Mouse (Mus musculus): ENCODE data around the gene Ripor3. TPM values are rescaled to one million over a fixed set of nuclear protein-coding genes. Genes with fewer than 3 reads are reported as not detected.
A peak's percentile ranks its signal among the peaks of the same experiment; 100 is the strongest.

The Ripor3 gene
- polyA plus RNA-seq, 1 experiment from 2014 or later = 0.71 TPM

DNA sequence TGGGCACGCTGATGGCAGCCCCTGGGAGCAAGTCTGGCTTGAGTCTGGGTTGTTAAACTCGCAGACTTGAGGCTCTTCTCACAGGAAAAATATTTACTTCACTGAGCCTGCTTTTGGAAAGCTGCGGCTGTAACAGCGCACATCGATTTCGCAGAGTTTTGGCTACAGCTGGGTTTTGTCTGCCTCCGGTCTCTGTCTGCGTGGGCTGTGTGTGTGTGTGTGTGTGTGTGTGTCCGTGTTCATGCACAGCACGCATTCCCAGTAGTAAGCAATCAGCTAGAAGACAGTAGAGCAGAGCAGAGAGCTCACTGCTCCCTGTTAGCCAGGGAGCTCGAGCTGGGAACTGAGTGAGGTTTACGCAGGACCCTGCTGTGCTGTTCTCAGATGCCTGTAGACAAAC, 14.8 kb upstream of the Ripor3 start:
- DNase-seq (ENCODE audit: low spot score) = no peak
- Histone ChIP-seq H3K27me3 (ENCODE audit: insufficient read depth, poor library complexity, severe bottlenecking) (no peaks in the 10 kb centered on the region), H3K36me3 (no peaks in the 10 kb centered on the region), H3K9me3 (peaks cover 6% of the 10 kb centered on the region; the same call in 1 of the 2 replicates), H3K4me1 (replicated peaks) (peaks cover 8% of the 10 kb centered on the region; the same call in 1 of the 2 replicates), H3K27ac (no peak overlapping the region), H3K4me3 (no peak overlapping the region)
- 65% methylated on average over 12 of the region's 12 CpGs for WGBS

DNA sequence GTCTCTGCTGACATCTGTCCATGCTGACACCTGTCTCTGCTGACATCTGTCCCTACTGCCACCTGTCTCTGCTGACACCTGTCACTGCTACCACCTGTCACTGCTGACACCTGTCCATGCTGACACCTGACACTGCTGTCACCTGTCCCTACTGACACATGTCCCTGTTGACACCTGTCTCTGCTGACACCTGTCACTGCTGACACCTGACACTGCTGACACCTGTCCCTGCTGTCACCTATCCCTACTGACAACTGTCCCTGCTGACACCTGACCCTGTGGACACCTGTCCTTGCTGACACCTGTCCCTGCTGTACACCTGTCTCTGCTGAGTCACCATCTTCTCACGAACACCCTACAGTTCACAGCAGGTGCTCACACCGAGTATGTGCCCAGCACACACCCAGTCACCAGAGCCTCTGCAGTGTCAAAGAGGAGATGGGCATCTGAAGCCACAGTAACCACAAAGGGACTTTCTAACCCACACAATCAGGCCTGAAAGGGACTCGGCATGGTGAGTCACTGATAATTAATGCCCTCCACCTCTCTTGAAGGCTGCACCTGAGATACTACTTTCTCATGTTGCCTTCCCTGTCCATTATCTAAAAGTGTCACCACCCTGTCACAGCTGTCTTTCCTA, 13.5 kb upstream of the Ripor3 start:
- DNase-seq (ENCODE audit: low spot score) = no peak
- 0 out of 2 replicates have a peak, but pooled peaks cover 3% of the 10 kb centered on the region for H3K4me1 ChIP-seq (replicated peaks)
- no peaks in the 10 kb centered on the region for H3K27me3 ChIP-seq (ENCODE audit: insufficient read depth, poor library complexity, severe bottlenecking)
- no peak overlapping the region for H3K27ac ChIP-seq
- no peak overlapping the region for H3K4me3 ChIP-seq
- peaks cover 5% of the 10 kb centered on the region; the same call in 1 of the 2 replicates for H3K9me3 ChIP-seq
- no peaks in the 10 kb centered on the region for H3K36me3 ChIP-seq
- 72% methylated on average over 3 of the region's 3 CpGs for WGBS

DNA sequence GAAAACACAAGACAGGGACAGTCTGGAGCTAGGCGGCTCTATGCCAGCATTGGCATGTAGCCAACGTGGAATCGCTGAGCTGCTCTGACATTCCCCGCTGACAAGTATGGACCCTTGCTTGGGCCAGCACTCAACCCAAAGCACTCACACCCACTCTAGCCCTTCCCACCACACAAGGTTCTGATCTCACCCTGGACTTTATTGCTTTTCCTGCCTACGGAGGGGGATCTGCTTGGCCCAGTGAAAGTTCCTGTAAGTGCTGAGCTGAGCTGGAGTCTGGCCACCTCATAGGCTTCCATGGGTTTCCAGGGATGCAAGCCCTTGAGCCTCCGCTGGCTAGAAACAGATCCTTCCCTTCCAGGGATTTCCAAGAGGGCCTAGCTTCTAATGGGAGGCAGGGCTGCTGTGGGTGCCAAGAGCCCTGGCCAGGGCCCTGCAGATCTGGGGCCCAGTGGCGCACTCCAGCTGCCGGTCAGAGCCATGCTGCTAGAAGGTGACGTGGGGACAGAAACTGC, 8.8 kb upstream of the Ripor3 start:
- no peak for DNase-seq (ENCODE audit: low spot score)
- Histone ChIP-seq H3K9me3 (no peaks in the 10 kb centered on the region), H3K27ac (no peak overlapping the region), H3K27me3 (ENCODE audit: insufficient read depth, poor library complexity, severe bottlenecking) (no peaks in the 10 kb centered on the region), H3K4me1 (replicated peaks) (peaks cover 7% of the 10 kb centered on the region), H3K4me3 (no peak overlapping the region), H3K36me3 (no peaks in the 10 kb centered on the region)
- WGBS = 90% methylated on average over 9 of the region's 9 CpGs

DNA sequence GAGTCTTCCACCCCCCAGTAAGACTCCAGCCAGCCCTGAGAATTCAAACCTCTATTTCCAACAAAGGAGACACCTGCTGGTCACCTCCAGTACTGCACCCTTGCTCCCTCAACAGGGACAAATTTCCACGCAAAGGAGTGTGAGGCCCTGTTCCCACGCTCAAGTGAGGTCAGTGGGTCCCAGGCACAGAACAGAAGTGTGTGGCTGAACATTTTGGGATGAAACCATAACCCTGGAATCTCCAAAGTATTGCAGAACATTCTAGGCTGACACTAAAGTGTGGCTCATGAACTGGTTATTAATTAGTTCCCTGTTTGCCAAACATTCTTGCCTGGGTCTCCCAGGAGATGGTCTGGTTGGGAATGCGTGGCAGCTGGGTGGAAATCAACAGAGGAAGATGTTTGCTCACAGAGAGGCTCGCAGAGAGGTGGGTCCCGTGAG, 6.6 kb upstream of the Ripor3 start:
- Histone ChIP-seq H3K4me3 (no peak overlapping the region), H3K4me1 (replicated peaks) (peaks cover 7% of the 10 kb centered on the region), H3K27me3 (ENCODE audit: insufficient read depth, poor library complexity, severe bottlenecking) (no peaks in the 10 kb centered on the region), H3K27ac (peak overlapping the region; percentile 9; the same call in 1 of the 2 replicates), H3K36me3 (no peaks in the 10 kb centered on the region), H3K9me3 (no peaks in the 10 kb centered on the region)
- peak; percentile 66 for DNase-seq (ENCODE audit: low spot score)
- 25% methylated on average over 5 of the region's 5 CpGs for WGBS

DNA sequence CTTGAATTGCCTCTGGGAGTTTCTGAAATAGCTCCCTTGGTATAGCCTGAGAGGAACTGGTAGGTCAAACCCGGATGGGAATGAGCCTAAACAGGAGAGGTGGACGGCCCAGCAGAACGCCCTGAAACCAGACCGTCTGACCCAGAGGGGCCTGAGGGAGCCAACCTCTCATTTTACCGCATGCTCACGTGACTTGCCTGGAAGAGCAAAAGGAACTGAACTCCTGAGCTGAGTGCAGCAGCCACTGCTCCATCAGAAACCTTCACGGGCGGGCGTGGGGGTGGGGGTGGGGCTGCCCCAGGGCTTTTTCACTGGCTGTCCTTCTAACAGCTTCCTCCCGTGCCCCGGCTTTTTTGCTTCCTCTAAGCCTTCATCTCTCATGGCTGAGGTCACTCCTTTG, 475 bp upstream of the Ripor3 start:
- Histone ChIP-seq H3K27me3 (ENCODE audit: insufficient read depth, poor library complexity, severe bottlenecking) (no peaks in the 10 kb centered on the region), H3K9me3 (no peaks in the 10 kb centered on the region), H3K36me3 (no peaks in the 10 kb centered on the region), H3K4me1 (replicated peaks) (peaks cover 47% of the 10 kb centered on the region), H3K4me3 (no peak overlapping the region), H3K27ac (peak overlapping the region; percentile 50; the same call in 1 of the 2 replicates)
- peak; percentile 27 for DNase-seq (ENCODE audit: low spot score)
- 46% methylated on average over 11 of the region's 11 CpGs for WGBS

DNA sequence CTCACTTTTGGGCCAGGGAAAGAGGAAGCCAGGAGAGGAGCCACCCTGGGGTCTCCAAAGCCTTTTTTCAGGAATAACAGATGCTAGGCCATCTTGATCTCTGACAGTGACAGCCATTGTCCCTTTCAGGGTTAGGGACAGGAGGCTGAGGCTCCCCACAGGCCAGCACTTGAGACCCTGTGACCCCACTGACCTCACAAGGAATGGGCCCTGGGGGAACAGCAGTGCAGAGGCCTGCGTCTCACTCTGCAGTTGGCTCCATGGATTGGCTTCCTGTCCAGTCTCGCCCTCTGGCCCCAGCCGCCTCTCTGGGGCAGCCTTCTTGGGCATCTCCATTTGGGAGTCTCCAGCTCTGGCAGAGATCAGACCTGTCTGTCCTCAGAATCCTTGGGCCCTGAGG, 2.3 kb downstream of the Ripor3 start:
- WGBS = 37% methylated on average over 3 of the region's 3 CpGs
- DNase-seq (ENCODE audit: low spot score) = peak; percentile 38
- Histone ChIP-seq H3K4me1 (replicated peaks) (peaks cover 67% of the 10 kb centered on the region), H3K36me3 (no peaks in the 10 kb centered on the region), H3K9me3 (no peaks in the 10 kb centered on the region), H3K27ac (peak overlapping the region; percentile 72), H3K4me3 (no peak overlapping the region), H3K27me3 (ENCODE audit: insufficient read depth, poor library complexity, severe bottlenecking) (no peaks in the 10 kb centered on the region)

DNA sequence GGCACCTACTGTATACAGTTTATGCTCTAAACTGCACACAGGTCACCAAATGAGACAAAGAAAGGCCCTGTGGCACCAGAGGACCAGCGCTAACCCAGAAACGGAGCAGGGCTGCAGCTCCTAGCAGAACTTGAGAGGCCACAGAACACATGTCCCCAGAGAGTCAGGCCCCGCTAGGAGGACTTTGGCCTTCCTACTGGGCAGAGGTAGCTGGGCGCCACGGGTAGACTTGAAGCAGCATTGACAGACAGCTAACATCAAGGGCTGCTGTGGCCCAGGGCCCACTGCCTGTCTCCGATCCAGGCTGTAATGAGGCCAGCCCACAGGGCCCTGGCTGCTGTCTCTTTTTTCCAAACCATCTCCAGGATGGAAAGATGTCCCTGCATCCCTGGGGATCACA, 3.9 kb downstream of the Ripor3 start:
- Histone ChIP-seq H3K4me3 (no peak overlapping the region), H3K27me3 (ENCODE audit: insufficient read depth, poor library complexity, severe bottlenecking) (no peaks in the 10 kb centered on the region), H3K4me1 (replicated peaks) (peaks cover 75% of the 10 kb centered on the region), H3K36me3 (no peaks in the 10 kb centered on the region), H3K9me3 (no peaks in the 10 kb centered on the region), H3K27ac (peak overlapping the region; percentile 17; the same call in 1 of the 2 replicates)
- WGBS = 78% methylated on average over 6 of the region's 6 CpGs
- DNase-seq (ENCODE audit: low spot score) = no peak

DNA sequence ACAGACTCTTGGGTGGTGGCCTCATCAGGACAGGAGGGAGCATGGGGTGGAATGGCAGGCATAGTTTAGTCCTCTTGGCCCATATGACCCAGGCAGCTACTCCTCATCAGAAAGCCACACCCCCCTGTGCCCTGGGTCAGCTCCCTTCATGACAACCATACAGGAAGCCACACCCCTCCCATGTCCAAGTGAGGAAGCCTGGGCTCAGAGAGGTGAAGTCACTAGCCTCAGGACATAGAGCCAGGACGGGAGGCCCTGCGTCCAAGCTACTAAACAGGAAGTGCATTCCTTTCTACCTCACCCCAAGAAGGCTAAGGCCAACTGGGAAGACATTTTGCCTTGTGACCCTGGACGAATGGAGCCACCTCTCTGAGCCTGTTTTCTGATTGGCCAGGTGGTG, 4.8 kb downstream of the Ripor3 start:
- Histone ChIP-seq H3K27me3 (ENCODE audit: insufficient read depth, poor library complexity, severe bottlenecking) (no peaks in the 10 kb centered on the region), H3K4me3 (no peak overlapping the region), H3K36me3 (no peaks in the 10 kb centered on the region), H3K4me1 (replicated peaks) (peaks cover 66% of the 10 kb centered on the region), H3K27ac (peak overlapping the region; percentile 4; the same call in 1 of the 2 replicates), H3K9me3 (peaks cover 2% of the 10 kb centered on the region; the same call in 1 of the 2 replicates)
- 53% methylated on average over 3 of the region's 3 CpGs for WGBS
- no peak for DNase-seq (ENCODE audit: low spot score)

DNA sequence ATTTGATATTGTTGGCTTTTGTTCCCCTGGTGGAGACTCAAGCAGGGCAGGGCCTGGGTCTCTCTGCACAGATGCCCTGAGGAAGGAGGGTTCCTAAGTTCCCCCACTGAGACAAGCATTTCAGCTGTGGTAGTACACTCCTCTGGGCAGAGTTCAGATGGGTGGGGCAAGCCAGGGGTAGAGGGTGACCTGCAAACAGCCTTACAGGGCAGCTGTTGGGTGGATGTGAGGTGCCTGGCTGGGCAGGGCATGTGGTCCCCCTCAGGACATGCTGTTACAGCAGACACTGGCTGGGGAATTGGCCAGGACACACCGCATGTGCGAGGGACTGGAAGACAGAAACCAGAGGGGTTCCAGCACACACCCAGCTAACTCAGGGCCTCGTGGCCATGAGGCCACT, 5.4 kb downstream of the Ripor3 start:
- H3K36me3 ChIP-seq = no peaks in the 10 kb centered on the region
- no peaks in the 10 kb centered on the region for H3K27me3 ChIP-seq (ENCODE audit: insufficient read depth, poor library complexity, severe bottlenecking)
- peaks cover 60% of the 10 kb centered on the region for H3K4me1 ChIP-seq (replicated peaks)
- no peak for DNase-seq (ENCODE audit: low spot score)
- peaks cover 8% of the 10 kb centered on the region; the same call in 1 of the 2 replicates for H3K9me3 ChIP-seq
- WGBS = 80% methylated on average over 3 of the region's 3 CpGs
- peak overlapping the region; percentile 4; the same call in 1 of the 2 replicates for H3K27ac ChIP-seq
- H3K4me3 ChIP-seq = no peak overlapping the region

DNA sequence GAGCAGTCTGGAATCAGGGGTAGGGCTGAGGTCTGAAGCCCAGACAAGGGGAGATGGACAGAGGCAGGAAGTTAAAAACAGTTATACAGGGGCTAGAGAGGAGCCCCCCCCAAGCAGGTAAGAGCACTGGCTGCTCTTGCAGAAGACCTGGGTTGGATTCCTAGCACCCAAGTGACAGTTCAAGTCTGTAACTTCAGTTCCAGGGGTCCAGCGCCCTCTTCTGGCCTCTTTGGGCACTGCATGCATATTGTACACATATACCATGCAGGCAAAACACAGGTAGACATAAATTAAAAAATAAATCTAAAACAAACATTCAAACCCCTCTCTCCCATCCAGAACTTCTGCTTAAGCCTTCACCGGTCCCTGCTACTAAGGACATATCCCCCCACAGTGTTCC, 6.0 kb downstream of the Ripor3 start:
- peaks cover 56% of the 10 kb centered on the region for H3K4me1 ChIP-seq (replicated peaks)
- H3K4me3 ChIP-seq = no peak overlapping the region
- WGBS = 57% methylated on average over 2 of the region's 2 CpGs
- H3K36me3 ChIP-seq = no peaks in the 10 kb centered on the region
- DNase-seq (ENCODE audit: low spot score) = no peak
- peaks cover 8% of the 10 kb centered on the region; the same call in 1 of the 2 replicates for H3K9me3 ChIP-seq
- no peaks in the 10 kb centered on the region for H3K27me3 ChIP-seq (ENCODE audit: insufficient read depth, poor library complexity, severe bottlenecking)
- H3K27ac ChIP-seq = no peak overlapping the region

DNA sequence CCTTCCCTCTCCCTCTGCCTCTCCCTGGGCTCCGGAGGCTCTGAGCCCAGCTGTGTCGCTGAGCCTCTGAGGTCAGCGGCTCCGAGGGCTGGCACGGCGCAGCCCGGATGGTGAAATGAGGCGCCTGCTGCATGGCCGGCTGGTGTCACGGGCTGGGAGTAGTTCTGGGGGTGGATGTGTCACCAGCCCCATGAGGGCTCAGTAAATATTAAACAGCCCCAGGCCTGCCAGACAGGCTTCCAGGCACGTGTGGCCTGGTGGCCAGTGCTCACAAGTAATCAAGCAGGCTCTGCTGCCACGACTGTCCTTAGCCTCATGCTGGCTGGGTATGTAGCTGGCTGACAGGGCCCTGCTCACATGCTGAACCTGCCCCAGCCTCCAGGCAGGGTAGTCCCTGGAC, 7.0 kb downstream of the Ripor3 start:
- Histone ChIP-seq H3K27me3 (ENCODE audit: insufficient read depth, poor library complexity, severe bottlenecking) (no peaks in the 10 kb centered on the region), H3K9me3 (peaks cover 8% of the 10 kb centered on the region; the same call in 1 of the 2 replicates), H3K4me1 (replicated peaks) (peaks cover 51% of the 10 kb centered on the region), H3K36me3 (no peaks in the 10 kb centered on the region), H3K27ac (peak overlapping the region; percentile 40), H3K4me3 (no peak overlapping the region)
- 65% methylated on average over 12 of the region's 12 CpGs for WGBS
- DNase-seq (ENCODE audit: low spot score) = no peak

DNA sequence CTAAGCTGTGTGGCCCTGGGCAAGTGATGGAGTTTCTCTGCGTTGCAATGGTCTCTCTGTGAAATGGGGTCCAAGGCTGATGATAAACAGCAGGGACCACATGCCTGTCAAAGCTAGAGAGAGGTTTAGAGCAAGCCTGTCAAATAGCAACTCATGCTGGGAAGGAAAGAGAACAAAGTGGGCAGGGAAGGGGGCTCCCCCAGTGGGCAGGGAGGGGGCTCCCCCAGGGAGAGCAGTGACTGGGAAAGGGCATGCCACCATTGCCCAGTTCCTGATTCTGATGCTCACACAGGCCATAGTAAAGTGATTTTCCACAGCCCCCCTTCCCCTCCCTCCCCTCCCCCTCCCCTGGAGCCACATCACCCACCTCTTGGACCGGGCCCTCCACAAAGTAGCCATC, 7.5 kb downstream of the Ripor3 start:
- Histone ChIP-seq H3K9me3 (peaks cover 8% of the 10 kb centered on the region; the same call in 1 of the 2 replicates), H3K27ac (peak overlapping the region; percentile 40; the same call in 1 of the 2 replicates)
- no peak for DNase-seq (ENCODE audit: low spot score)

DNA sequence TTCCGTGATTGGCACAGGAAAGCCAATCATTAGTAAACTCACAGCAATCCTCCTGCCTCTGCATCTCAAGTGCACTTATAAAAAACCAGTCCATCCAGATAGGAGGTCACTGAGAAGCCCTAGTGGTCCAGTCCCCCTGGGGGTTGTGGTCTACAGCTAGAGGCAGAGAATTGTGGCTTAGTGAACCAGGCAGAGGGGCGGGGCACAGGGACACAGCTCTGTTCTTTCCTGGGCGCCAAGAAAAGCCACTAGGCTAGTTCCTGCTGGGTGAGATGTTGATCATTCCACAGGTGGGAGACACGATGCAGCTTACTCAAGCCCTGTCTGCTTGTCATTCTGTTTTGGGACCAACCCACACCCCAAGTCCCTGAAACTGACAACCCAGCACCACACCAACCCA, 8.2 kb downstream of the Ripor3 start:
- Histone ChIP-seq H3K4me1 (replicated peaks) (peaks cover 40% of the 10 kb centered on the region), H3K36me3 (no peaks in the 10 kb centered on the region), H3K27me3 (ENCODE audit: insufficient read depth, poor library complexity, severe bottlenecking) (0 out of 2 replicates have a peak, but pooled peaks cover 4% of the 10 kb centered on the region), H3K9me3 (peaks cover 8% of the 10 kb centered on the region; the same call in 1 of the 2 replicates), H3K4me3 (no peak overlapping the region), H3K27ac (no peak overlapping the region)
- DNase-seq (ENCODE audit: low spot score) = no peak
- 56% methylated on average over 4 of the region's 4 CpGs for WGBS

More for the DNA sequence above, 7.5 kb downstream of the Ripor3 start:
- 61% methylated on average over 2 of the region's 2 CpGs for WGBS
- Histone ChIP-seq H3K4me1 (replicated peaks) (peaks cover 46% of the 10 kb centered on the region), H3K27me3 (ENCODE audit: insufficient read depth, poor library complexity, severe bottlenecking) (0 out of 2 replicates have a peak, but pooled peaks cover 1% of the 10 kb centered on the region), H3K4me3 (no peak overlapping the region), H3K36me3 (no peaks in the 10 kb centered on the region)

Data from hindbrain, embryonic 10.5 days (tissue).